Mouse (Mus musculus): ENCODE results near the gene C1d. TPM values are rescaled to one million over a fixed set of nuclear protein-coding genes. Genes with fewer than 3 reads are reported as not detected.
A peak's percentile ranks its signal among the peaks of the same experiment; 100 is the strongest.

C1d gene
- 114 and 122 TPM in 2 replicates for polyA plus RNA-seq (2014; fragmentation: Nextera tagmentation; extraction: Ambion mirVana)

- no peaks in the 10 kb centered on the region for H3K36me3 ChIP-seq (ENCODE audit: control insufficient read depth, insufficient read depth, low read length)
- peak within 1 kb of the TSS; percentile 82 for H3K9ac ChIP-seq (ENCODE audit: low read length)
- peak within 1 kb of the TSS; percentile 71 for H3K4me3 ChIP-seq (ENCODE audit: low read depth, low read length)
- 0 out of 2 replicates have a peak, but pooled peaks cover 2% of the 10 kb centered on the region for H3K4me1 ChIP-seq (ENCODE audit: control insufficient read depth, insufficient read depth, low read length)
- H3K9me3 ChIP-seq (ENCODE audit: control insufficient read depth, low read length) = no peaks in the 10 kb centered on the region
- peak; percentile 95 for DNase-seq (ENCODE audit: low spot score)
- H3K4me2 ChIP-seq (ENCODE audit: low read depth) = peak within 1 kb of the TSS; percentile 58
- peak within 1 kb of the TSS; percentile 85 for H3K27ac ChIP-seq (ENCODE audit: low read depth, low read length)
- peak; percentile 91 for ATAC-seq (ENCODE audit: insufficient read depth, low FRiP score, low TSS enrichment)
- no peaks in the 10 kb centered on the region for H3K27me3 ChIP-seq (ENCODE audit: control insufficient read depth, insufficient read depth, low read length)
- under 1% methylated on average over 33 of the region's 33 CpGs for WGBS
These were observed at the start of gene C1d for GRCm38 (mm10) chr11:17257443-17257842. Gene C1d (plus strand): TSS chr11:17257579.

- Histone ChIP-seq H3K4me1 (ENCODE audit: control insufficient read depth, insufficient read depth, low read length) (no peaks in the 10 kb centered on the region), H3K27me3 (ENCODE audit: control insufficient read depth, insufficient read depth, low read length) (no peaks in the 10 kb centered on the region), H3K9ac (ENCODE audit: low read length) (peak within 1 kb of the TSS; percentile 77), H3K9me3 (ENCODE audit: control insufficient read depth, low read length) (no peaks in the 10 kb centered on the region), H3K4me3 (ENCODE audit: low read depth, low read length) (peak within 1 kb of the TSS; percentile 88), H3K36me3 (ENCODE audit: control insufficient read depth, insufficient read depth, low read length) (no peaks in the 10 kb centered on the region), H3K27ac (ENCODE audit: low read depth, low read length) (peak within 1 kb of the TSS; percentile 47), H3K4me2 (ENCODE audit: low read depth) (peak within 1 kb of the TSS; percentile 70)
- under 1% methylated on average over 64 of the region's 65 CpGs for WGBS
- ATAC-seq (ENCODE audit: insufficient read depth, low FRiP score, low TSS enrichment) (peak; percentile 98), DNase-seq (ENCODE audit: low spot score) (peak; percentile 94)
These were observed 45.9 kb upstream of the C1d start, which contains the start of gene Pno1 for GRCm38 (mm10) chr11:17211258-17212140. Gene Pno1 (minus strand): TSS chr11:17211568.

- Histone ChIP-seq H3K9me3 (ENCODE audit: control insufficient read depth, low read length) (no peaks in the 10 kb centered on the region), H3K27ac (ENCODE audit: low read depth, low read length) (peak overlapping the region; percentile 47; the same call in 1 of the 2 replicates), H3K36me3 (ENCODE audit: control insufficient read depth, insufficient read depth, low read length) (no peaks in the 10 kb centered on the region), H3K4me2 (ENCODE audit: low read depth) (peak overlapping the region; percentile 70), H3K27me3 (ENCODE audit: control insufficient read depth, insufficient read depth, low read length) (no peaks in the 10 kb centered on the region), H3K4me3 (ENCODE audit: low read depth, low read length) (peak overlapping the region; percentile 88), H3K4me1 (ENCODE audit: control insufficient read depth, insufficient read depth, low read length) (no peaks in the 10 kb centered on the region), H3K9ac (ENCODE audit: low read length) (peak overlapping the region; percentile 77)
- WGBS = 3% methylated on average over 10 of the region's 10 CpGs
- ATAC-seq (ENCODE audit: insufficient read depth, low FRiP score, low TSS enrichment) = no peak
- no peak for DNase-seq (ENCODE audit: low spot score)
These were observed 45.3 kb upstream of the C1d start for GRCm38 (mm10) chr11:17212141-17212495.

- 85% methylated on average over 5 of the region's 5 CpGs for WGBS
- no peak overlapping the region for H3K9ac ChIP-seq (ENCODE audit: low read length)
- no peak for DNase-seq (ENCODE audit: low spot score)
- no peak overlapping the region for H3K27ac ChIP-seq (ENCODE audit: low read depth, low read length)
- H3K27me3 ChIP-seq (ENCODE audit: control insufficient read depth, insufficient read depth, low read length) = no peaks in the 10 kb centered on the region
- no peaks in the 10 kb centered on the region for H3K36me3 ChIP-seq (ENCODE audit: control insufficient read depth, insufficient read depth, low read length)
- no peak overlapping the region; the same call in 1 of the 2 replicates for H3K4me2 ChIP-seq (ENCODE audit: low read depth)
- no peaks in the 10 kb centered on the region for H3K9me3 ChIP-seq (ENCODE audit: control insufficient read depth, low read length)
- H3K4me1 ChIP-seq (ENCODE audit: control insufficient read depth, insufficient read depth, low read length) = no peaks in the 10 kb centered on the region
- ATAC-seq (ENCODE audit: insufficient read depth, low FRiP score, low TSS enrichment) = no peak
- H3K4me3 ChIP-seq (ENCODE audit: low read depth, low read length) = peak overlapping the region; percentile 88; the same call in 1 of the 2 replicates
These were observed 44.4 kb upstream of the C1d start for GRCm38 (mm10) chr11:17212903-17213509.

- WGBS = 91% methylated on average over 3 of the region's 3 CpGs
- Histone ChIP-seq H3K4me3 (ENCODE audit: low read depth, low read length) (no peak overlapping the region), H3K4me2 (ENCODE audit: low read depth) (no peak overlapping the region), H3K27ac (ENCODE audit: low read depth, low read length) (no peak overlapping the region), H3K4me1 (ENCODE audit: control insufficient read depth, insufficient read depth, low read length) (no peaks in the 10 kb centered on the region), H3K36me3 (ENCODE audit: control insufficient read depth, insufficient read depth, low read length) (no peaks in the 10 kb centered on the region), H3K27me3 (ENCODE audit: control insufficient read depth, insufficient read depth, low read length) (no peaks in the 10 kb centered on the region), H3K9ac (ENCODE audit: low read length) (no peak overlapping the region), H3K9me3 (ENCODE audit: control insufficient read depth, low read length) (no peaks in the 10 kb centered on the region)
- DNase-seq (ENCODE audit: low spot score) = no peak
- ATAC-seq (ENCODE audit: insufficient read depth, low FRiP score, low TSS enrichment) = no peak
These were observed 41.9 kb upstream of the C1d start for GRCm38 (mm10) chr11:17215475-17215874.

- Histone ChIP-seq H3K36me3 (ENCODE audit: control insufficient read depth, insufficient read depth, low read length) (no peaks in the 10 kb centered on the region), H3K4me2 (ENCODE audit: low read depth) (no peak overlapping the region), H3K9ac (ENCODE audit: low read length) (no peak overlapping the region), H3K4me1 (ENCODE audit: control insufficient read depth, insufficient read depth, low read length) (no peaks in the 10 kb centered on the region), H3K9me3 (ENCODE audit: control insufficient read depth, low read length) (no peaks in the 10 kb centered on the region), H3K27me3 (ENCODE audit: control insufficient read depth, insufficient read depth, low read length) (no peaks in the 10 kb centered on the region), H3K4me3 (ENCODE audit: low read depth, low read length) (no peak overlapping the region), H3K27ac (ENCODE audit: low read depth, low read length) (no peak overlapping the region)
- WGBS = 94% methylated on average over 8 of the region's 8 CpGs
- DNase-seq (ENCODE audit: low spot score) = no peak
- no peak for ATAC-seq (ENCODE audit: insufficient read depth, low FRiP score, low TSS enrichment)
These were observed 36.3 kb upstream of the C1d start for GRCm38 (mm10) chr11:17221126-17221525.

GRCm38 (mm10) chr11:17232792-17233191 is 24.6 kb upstream of the C1d start:
- Histone ChIP-seq H3K9ac (ENCODE audit: low read length) (no peak overlapping the region), H3K4me3 (ENCODE audit: low read depth, low read length) (no peak overlapping the region), H3K36me3 (ENCODE audit: control insufficient read depth, insufficient read depth, low read length) (no peaks in the 10 kb centered on the region; the same call in 1 of the 2 replicates), H3K9me3 (ENCODE audit: control insufficient read depth, low read length) (no peaks in the 10 kb centered on the region), H3K27me3 (ENCODE audit: control insufficient read depth, insufficient read depth, low read length) (no peaks in the 10 kb centered on the region), H3K27ac (ENCODE audit: low read depth, low read length) (no peak overlapping the region), H3K4me2 (ENCODE audit: low read depth) (no peak overlapping the region), H3K4me1 (ENCODE audit: control insufficient read depth, insufficient read depth, low read length) (no peaks in the 10 kb centered on the region)
- 86% methylated on average over 5 of the region's 5 CpGs for WGBS
- ATAC-seq (ENCODE audit: insufficient read depth, low FRiP score, low TSS enrichment) = no peak
- no peak for DNase-seq (ENCODE audit: low spot score)

- Histone ChIP-seq H3K27ac (ENCODE audit: low read depth, low read length) (no peak overlapping the region), H3K4me3 (ENCODE audit: low read depth, low read length) (no peak overlapping the region), H3K9ac (ENCODE audit: low read length) (no peak overlapping the region), H3K36me3 (ENCODE audit: control insufficient read depth, insufficient read depth, low read length) (no peaks in the 10 kb centered on the region; the same call in 1 of the 2 replicates), H3K9me3 (ENCODE audit: control insufficient read depth, low read length) (no peaks in the 10 kb centered on the region), H3K4me2 (ENCODE audit: low read depth) (no peak overlapping the region), H3K4me1 (ENCODE audit: control insufficient read depth, insufficient read depth, low read length) (no peaks in the 10 kb centered on the region), H3K27me3 (ENCODE audit: control insufficient read depth, insufficient read depth, low read length) (no peaks in the 10 kb centered on the region)
- DNase-seq (ENCODE audit: low spot score) (no peak), ATAC-seq (ENCODE audit: insufficient read depth, low FRiP score, low TSS enrichment) (no peak)
- 87% methylated on average over 5 of the region's 5 CpGs for WGBS
These were observed 20.8 kb upstream of the C1d start for GRCm38 (mm10) chr11:17236449-17237037.

All from neural tube, embryonic 11.5 days (tissue).